Mouse (Mus musculus): ENCODE measurements around the gene Lpp. TPM values are rescaled to one million over a fixed set of nuclear protein-coding genes. Genes with fewer than 3 reads are reported as not detected.

The Lpp gene
- total and polyA plus RNA-seq, 3 experiments, result 0.16 TPM; not detected in 2

- H3K4me1 ChIP-seq (ENCODE audit: insufficient read depth, low read depth, low read length), result no peaks in the 10 kb centered on the region
- no peaks in the 10 kb centered on the region for H3K36me3 ChIP-seq (replicated peaks)
- H3K4me3 ChIP-seq (ENCODE audit: low read depth, low read length), result no peak overlapping the region
- no peak for TF ChIP-seq TAL1 (conservative IDR thresholded peaks at IDR 0.05; ENCODE audit: low read depth, low read length)
- TF ChIP-seq POLR2AphosphoS5 (IDR thresholded peaks at IDR 0.05; ENCODE audit: insufficient replicate concordance, low read depth, low read length), result no peak
- H3K9me3 ChIP-seq (replicated peaks), result peaks cover 8% of the 10 kb centered on the region
- ATAC-seq (ENCODE audit: extremely low read depth, insufficient number of reproducible peaks, low FRiP score, poor library complexity, severe bottlenecking), result no peak
- H3K27me3 ChIP-seq (ENCODE audit: insufficient read depth, low read length), result no peaks in the 10 kb centered on the region
- no peak for DNase-seq (ENCODE audit: low spot score)
Measured at GRCm38 (mm10) chr16:24801355-24801754, 408.0 kb downstream of the Lpp start.

GRCm38 (mm10) chr16:24801780-24802179 lies 408.5 kb downstream of the Lpp start:
- Histone ChIP-seq H3K36me3 (replicated peaks) (no peaks in the 10 kb centered on the region), H3K4me3 (ENCODE audit: low read depth, low read length) (no peak overlapping the region), H3K9me3 (replicated peaks) (peaks cover 8% of the 10 kb centered on the region), H3K27me3 (ENCODE audit: insufficient read depth, low read length) (no peaks in the 10 kb centered on the region), H3K4me1 (ENCODE audit: insufficient read depth, low read depth, low read length) (no peaks in the 10 kb centered on the region)
- DNase-seq (ENCODE audit: low spot score) (no peak), ATAC-seq (ENCODE audit: extremely low read depth, insufficient number of reproducible peaks, low FRiP score, poor library complexity, severe bottlenecking) (no peak)
- TF ChIP-seq GATA2 (IDR thresholded peaks at IDR 0.05; ENCODE audit: borderline replicate concordance, low read depth, low read length), result no peak
- TF ChIP-seq GATA1 (IDR thresholded peaks at IDR 0.05; ENCODE audit: borderline replicate concordance, low read length), result no peak
- no peak for TF ChIP-seq TAL1 (conservative IDR thresholded peaks at IDR 0.05; ENCODE audit: low read depth, low read length)
- no peak for TF ChIP-seq POLR2AphosphoS5 (IDR thresholded peaks at IDR 0.05; ENCODE audit: insufficient replicate concordance, low read depth, low read length)
- no peak for TF ChIP-seq CTCF (IDR thresholded peaks at IDR 0.05; ENCODE audit: low read depth, low read length)

- H3K36me3 ChIP-seq (replicated peaks), result no peaks in the 10 kb centered on the region
- H3K4me1 ChIP-seq (ENCODE audit: insufficient read depth, low read depth, low read length), result no peaks in the 10 kb centered on the region
- TF ChIP-seq GATA1 (IDR thresholded peaks at IDR 0.05; ENCODE audit: borderline replicate concordance, low read length) (no peak), GATA2 (IDR thresholded peaks at IDR 0.05; ENCODE audit: borderline replicate concordance, low read depth, low read length) (no peak), CTCF (IDR thresholded peaks at IDR 0.05; ENCODE audit: low read depth, low read length) (no peak), TAL1 (conservative IDR thresholded peaks at IDR 0.05; ENCODE audit: low read depth, low read length) (no peak), POLR2AphosphoS5 (IDR thresholded peaks at IDR 0.05; ENCODE audit: insufficient replicate concordance, low read depth, low read length) (no peak)
- ATAC-seq (ENCODE audit: extremely low read depth, insufficient number of reproducible peaks, low FRiP score, poor library complexity, severe bottlenecking) (no peak), DNase-seq (ENCODE audit: low spot score) (no peak)
- H3K27me3 ChIP-seq (ENCODE audit: insufficient read depth, low read length), result no peaks in the 10 kb centered on the region
- peaks cover 2% of the 10 kb centered on the region; the same call in 1 of the 2 replicates for H3K9me3 ChIP-seq (replicated peaks)
- H3K4me3 ChIP-seq (ENCODE audit: low read depth, low read length), result no peak overlapping the region
Measured at GRCm38 (mm10) chr16:24806093-24806492, 412.8 kb downstream of the Lpp start.

DNA sequence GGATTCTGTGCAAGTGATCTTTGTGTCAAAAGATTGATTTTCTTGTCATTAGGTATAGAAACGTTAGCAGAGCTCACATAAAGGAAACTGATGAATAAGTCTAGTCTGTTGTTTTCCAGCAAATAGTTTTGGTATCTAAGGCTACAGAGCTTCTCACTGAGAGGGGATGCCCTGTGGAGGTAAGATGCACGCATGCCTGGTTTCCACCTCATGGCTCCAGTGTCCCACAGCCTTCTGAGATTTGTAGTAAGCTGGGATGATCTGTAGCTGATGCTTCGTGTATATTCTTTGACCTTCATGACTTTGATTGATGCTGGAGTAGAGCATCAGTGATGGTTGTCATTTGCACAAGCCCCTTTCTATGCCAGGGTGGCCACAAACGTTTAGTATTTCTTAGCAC lies 414.3 kb downstream of the Lpp start:
- no peak overlapping the region for H3K4me3 ChIP-seq (ENCODE audit: low read depth, low read length)

GRCm38 (mm10) chr16:24809811-24810210 lies 416.5 kb downstream of the Lpp start:
- ATAC-seq (ENCODE audit: extremely low read depth, insufficient number of reproducible peaks, low FRiP score, poor library complexity, severe bottlenecking) (no peak), DNase-seq (ENCODE audit: low spot score) (no peak)
- TF ChIP-seq POLR2AphosphoS5 (IDR thresholded peaks at IDR 0.05; ENCODE audit: insufficient replicate concordance, low read depth, low read length) (no peak), TAL1 (conservative IDR thresholded peaks at IDR 0.05; ENCODE audit: low read depth, low read length) (no peak), CTCF (IDR thresholded peaks at IDR 0.05; ENCODE audit: low read depth, low read length) (no peak), GATA1 (IDR thresholded peaks at IDR 0.05; ENCODE audit: borderline replicate concordance, low read length) (no peak)
- Histone ChIP-seq H3K4me1 (ENCODE audit: insufficient read depth, low read depth, low read length) (no peaks in the 10 kb centered on the region), H3K36me3 (replicated peaks) (no peaks in the 10 kb centered on the region), H3K27me3 (ENCODE audit: insufficient read depth, low read length) (no peaks in the 10 kb centered on the region), H3K4me3 (ENCODE audit: low read depth, low read length) (no peak overlapping the region), H3K9me3 (replicated peaks) (peaks cover 2% of the 10 kb centered on the region; the same call in 1 of the 2 replicates)

More for the DNA sequence above, 414.3 kb downstream of the Lpp start:
- no peaks in the 10 kb centered on the region for H3K36me3 ChIP-seq (replicated peaks)
- no peaks in the 10 kb centered on the region for H3K27me3 ChIP-seq (ENCODE audit: insufficient read depth, low read length)
- DNase-seq (ENCODE audit: low spot score) (no peak), ATAC-seq (ENCODE audit: extremely low read depth, insufficient number of reproducible peaks, low FRiP score, poor library complexity, severe bottlenecking) (no peak)
- H3K4me1 ChIP-seq (ENCODE audit: insufficient read depth, low read depth, low read length), result no peaks in the 10 kb centered on the region
- peaks cover 2% of the 10 kb centered on the region; the same call in 1 of the 2 replicates for H3K9me3 ChIP-seq (replicated peaks)
- TF ChIP-seq GATA2 (IDR thresholded peaks at IDR 0.05; ENCODE audit: borderline replicate concordance, low read depth, low read length) (no peak), POLR2AphosphoS5 (IDR thresholded peaks at IDR 0.05; ENCODE audit: insufficient replicate concordance, low read depth, low read length) (no peak), CTCF (IDR thresholded peaks at IDR 0.05; ENCODE audit: low read depth, low read length) (no peak), TAL1 (conservative IDR thresholded peaks at IDR 0.05; ENCODE audit: low read depth, low read length) (no peak), GATA1 (IDR thresholded peaks at IDR 0.05; ENCODE audit: borderline replicate concordance, low read length) (no peak)

DNA sequence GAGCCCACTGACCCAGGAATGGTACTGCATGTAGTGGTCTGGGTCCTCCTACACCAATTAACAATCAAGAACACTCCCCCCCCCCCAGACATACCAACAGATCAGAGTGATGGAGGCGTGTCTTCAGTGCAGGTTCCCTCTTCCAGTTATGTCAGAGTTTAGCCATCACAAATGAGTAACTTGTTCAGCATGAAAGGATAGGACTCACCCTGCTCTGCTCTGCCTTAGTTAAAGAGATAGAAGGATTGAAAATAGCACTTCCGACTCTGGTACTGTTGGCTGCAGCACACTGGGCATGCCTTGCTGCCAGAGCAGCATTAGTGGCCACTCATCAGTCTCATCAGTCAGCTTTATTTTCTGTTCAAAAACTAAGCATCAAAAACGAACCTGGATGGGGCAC lies 423.3 kb downstream of the Lpp start:
- DNase-seq (ENCODE audit: low spot score) (no peak), ATAC-seq (ENCODE audit: extremely low read depth, insufficient number of reproducible peaks, low FRiP score, poor library complexity, severe bottlenecking) (no peak)
- peaks cover 5% of the 10 kb centered on the region; the same call in 1 of the 2 replicates for H3K9me3 ChIP-seq (replicated peaks)
- H3K4me3 ChIP-seq (ENCODE audit: low read depth, low read length), result no peak overlapping the region
- no peaks in the 10 kb centered on the region for H3K4me1 ChIP-seq (ENCODE audit: insufficient read depth, low read depth, low read length)
- no peaks in the 10 kb centered on the region for H3K36me3 ChIP-seq (replicated peaks)
- no peaks in the 10 kb centered on the region for H3K27me3 ChIP-seq (ENCODE audit: insufficient read depth, low read length)
- no peak for TF ChIP-seq TAL1 (conservative IDR thresholded peaks at IDR 0.05; ENCODE audit: low read depth, low read length)
- no peak for TF ChIP-seq CTCF (IDR thresholded peaks at IDR 0.05; ENCODE audit: low read depth, low read length)
- no peak for TF ChIP-seq GATA2 (IDR thresholded peaks at IDR 0.05; ENCODE audit: borderline replicate concordance, low read depth, low read length)
- no peak for TF ChIP-seq POLR2AphosphoS5 (IDR thresholded peaks at IDR 0.05; ENCODE audit: insufficient replicate concordance, low read depth, low read length)
- no peak for TF ChIP-seq GATA1 (IDR thresholded peaks at IDR 0.05; ENCODE audit: borderline replicate concordance, low read length)
